Mouse (Mus musculus) hindbrain, embryonic 15.5 days (tissue): ENCODE measurements around the gene Osgep. TPM values are rescaled to one million over a fixed set of nuclear protein-coding genes. Genes with fewer than 3 reads are reported as not detected.
"Not testable (repeated sequence)": the region's sequence is repeated elsewhere in the genome, so short reads cannot be mapped to it uniquely, and the experiment has no call there.

Source experiments
- ATAC-seq: fragments of 200-750 bp; cut with Nextera tagmentation; 2 replicates; pipeline ENCODE4 v1.8.0; 2017; ENCODE audit warnings: low read depth, moderate number of reproducible peaks, moderate TSS enrichment; ENCODE audit not compliant: low FRiP score
- H3K27ac ChIP-seq: fragments of 300-500 bp; sonication (generic); replicated peaks from 2 replicates; pipeline ENCODE4 v1.5.1; 2015; ENCODE audit warnings: mild to moderate bottlenecking, inconsistent platforms
- H3K27me3 ChIP-seq: fragments of 300-500 bp; sonication (generic); 2 replicates; pipeline ENCODE4 v1.6.1; 2015; ENCODE audit warnings: control low read depth, inconsistent platforms
- H3K36me3 ChIP-seq: fragments of 300-500 bp; sonication (generic); 2 replicates; pipeline ENCODE4 v1.6.1; 2015; ENCODE audit warnings: control low read depth, inconsistent platforms
- H3K4me1 ChIP-seq: fragments of 300-500 bp; sonication (generic); replicated peaks from 2 replicates; pipeline ENCODE4 v1.6.1; 2015; ENCODE audit warnings: control low read depth, inconsistent platforms
- H3K4me2 ChIP-seq: fragments of 300-500 bp; sonication (generic); 2 replicates; pipeline ENCODE4 v1.6.1; 2015; ENCODE audit warnings: moderate library complexity, mild to moderate bottlenecking, inconsistent platforms
- H3K4me3 ChIP-seq: fragments of 300-500 bp; sonication (generic); 2 replicates; pipeline ENCODE4 v1.5.1; 2015; ENCODE audit warnings: mild to moderate bottlenecking, inconsistent platforms
- H3K9ac ChIP-seq: fragments of 300-500 bp; sonication (generic); 2 replicates; pipeline ENCODE4 v1.6.1; 2015; ENCODE audit warnings: inconsistent platforms
- H3K9me3 ChIP-seq: fragments of 300-500 bp; sonication (generic); 2 replicates; pipeline ENCODE4 v1.6.1; 2016; ENCODE audit warnings: control low read depth, inconsistent platforms
- WGBS: fragments of 180-500 bp; shearing (Covaris S2); methylation state at CpG from one replicate; pipeline ENCODE4 v1.1.7; 2015; 5-methylcytosine and 5-hydroxymethylcytosine counted together
- polyA plus RNA-seq: library from polyadenylated mRNA; unstranded; fragments of >200 nt; fragmentation: Nextera tagmentation; extraction: Ambion mirVana; gene quantifications from 2 replicates; pipeline ENCODE4 v1.2.1, GENCODE M21; 2015

Gene Osgep
- polyA plus RNA-seq, 1 experiment from 2014 or later = 111 TPM

GRCm38 (mm10) chr14:50930377-50930753 is 5.7 kb upstream of the Osgep start:
- H3K4me3 ChIP-seq = peak overlapping the region; percentile 94
- H3K9ac ChIP-seq = peak overlapping the region; percentile 97
- no peaks in the 10 kb centered on the region for H3K9me3 ChIP-seq
- 1% methylated on average over 38 of the region's 38 CpGs for WGBS
- peak overlapping the region; percentile 91 for H3K4me2 ChIP-seq
- no peaks in the 10 kb centered on the region for H3K27me3 ChIP-seq
- peak; percentile 54 for ATAC-seq
- peaks cover 30% of the 10 kb centered on the region for H3K36me3 ChIP-seq
- peak overlapping the region; percentile 89 for H3K27ac ChIP-seq
- H3K4me1 ChIP-seq = peaks cover 48% of the 10 kb centered on the region

GRCm38 (mm10) chr14:50929951-50930350 is 5.3 kb upstream of the Osgep start:
- peak overlapping the region; percentile 94 for H3K4me3 ChIP-seq
- H3K4me1 ChIP-seq = peaks cover 48% of the 10 kb centered on the region
- H3K36me3 ChIP-seq = peaks cover 30% of the 10 kb centered on the region
- H3K9me3 ChIP-seq = no peaks in the 10 kb centered on the region
- H3K9ac ChIP-seq = peak overlapping the region; percentile 97
- no peak for ATAC-seq
- 17% methylated on average over 10 of the region's 10 CpGs for WGBS
- no peaks in the 10 kb centered on the region for H3K27me3 ChIP-seq
- H3K4me2 ChIP-seq = peak overlapping the region; percentile 91
- H3K27ac ChIP-seq = peak overlapping the region; percentile 89

DNA sequence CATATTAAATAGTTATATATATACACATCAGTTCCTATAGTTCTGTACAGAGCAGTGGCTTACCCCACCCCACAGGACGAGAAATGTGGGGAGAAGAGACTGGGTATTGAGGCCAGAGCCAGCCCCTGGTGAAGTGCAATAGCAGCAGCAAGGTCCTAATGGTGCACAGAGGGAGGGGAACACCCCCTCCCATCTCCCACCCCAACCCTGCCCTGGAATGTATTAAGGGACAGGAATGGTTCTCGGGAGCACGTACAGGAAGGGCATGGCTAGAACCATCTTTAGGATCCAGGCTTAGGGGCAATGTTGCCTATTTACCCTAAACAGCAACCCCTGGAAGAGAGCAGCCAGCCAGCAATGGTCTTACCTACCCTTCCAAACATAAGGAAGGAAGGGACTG is 2.7 kb upstream of the Osgep start:
- H3K4me1 ChIP-seq = peaks cover 55% of the 10 kb centered on the region
- ATAC-seq = no peak
- no peaks in the 10 kb centered on the region for H3K9me3 ChIP-seq
- peaks cover 30% of the 10 kb centered on the region for H3K36me3 ChIP-seq
- 62% methylated on average over 3 of the region's 3 CpGs for WGBS
- no peak overlapping the region for H3K27ac ChIP-seq
- no peak overlapping the region for H3K4me2 ChIP-seq
- no peaks in the 10 kb centered on the region for H3K27me3 ChIP-seq
- H3K9ac ChIP-seq = no peak overlapping the region
- H3K4me3 ChIP-seq = no peak overlapping the region

DNA sequence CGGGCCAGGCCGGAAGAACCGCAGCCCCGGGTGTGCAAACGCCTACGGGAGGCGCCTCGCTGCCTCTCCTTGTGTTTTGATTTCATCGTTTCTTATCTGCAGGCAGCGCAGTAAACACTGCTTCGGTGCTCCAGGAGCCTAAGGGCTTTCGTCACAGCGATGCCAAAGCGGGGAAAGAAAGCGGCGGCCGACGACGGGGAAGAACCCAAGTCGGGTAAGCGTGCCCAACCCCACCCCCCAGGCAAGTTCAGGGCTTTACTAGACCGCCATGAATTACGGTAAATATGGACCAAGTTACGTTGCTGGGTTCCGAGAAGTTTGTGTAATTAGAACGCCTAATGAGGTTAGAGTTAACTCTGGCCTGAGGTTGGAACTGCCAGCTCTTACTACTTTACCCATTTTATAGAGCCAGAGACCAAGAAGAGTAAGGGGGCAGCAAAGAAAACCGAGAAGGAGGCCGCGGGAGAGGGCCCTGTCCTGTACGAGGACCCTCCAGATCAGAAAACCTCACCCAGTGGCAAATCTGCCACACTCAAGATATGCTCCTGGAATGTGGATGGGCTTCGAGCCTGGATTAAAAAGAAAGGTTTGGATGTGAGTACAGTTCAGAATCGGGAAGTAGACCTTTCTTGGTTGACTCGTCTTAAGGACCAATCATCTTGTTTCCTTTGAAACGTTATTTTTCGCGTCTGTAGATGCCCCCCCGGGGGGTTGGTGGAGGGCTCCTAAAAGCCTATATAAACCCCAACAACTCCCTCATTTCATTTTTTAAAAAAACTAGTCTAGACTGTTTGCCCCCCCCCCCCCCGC is 623 bp upstream of the Osgep start:
- peak; percentile 1 for ATAC-seq
- WGBS = 1% methylated on average over 38 of the region's 38 CpGs

GRCm38 (mm10) chr14:50923437-50923836 is 1.3 kb downstream of the Osgep start:
- Histone ChIP-seq H3K4me3 (peak overlapping the region; percentile 83), H3K27ac (peak overlapping the region; percentile 91; the same call in 1 of the 2 replicates), H3K9ac (peak overlapping the region; percentile 75; the same call in 1 of the 2 replicates), H3K4me2 (peak overlapping the region; percentile 81), H3K36me3 (peaks cover 27% of the 10 kb centered on the region), H3K4me1 (peaks cover 34% of the 10 kb centered on the region)
- not testable (repeated sequence) for H3K9me3 ChIP-seq, H3K27me3 ChIP-seq, ATAC-seq
- WGBS = 83% methylated on average over 1 of the region's 1 CpGs

More for the DNA sequence above, 623 bp upstream of the Osgep start:
- peaks cover 30% of the 10 kb centered on the region for H3K36me3 ChIP-seq
- peaks cover 48% of the 10 kb centered on the region for H3K4me1 ChIP-seq
- peak overlapping the region; percentile 81 for H3K4me2 ChIP-seq
- H3K9ac ChIP-seq = peak overlapping the region; percentile 75
- peak overlapping the region; percentile 91 for H3K27ac ChIP-seq
- no peaks in the 10 kb centered on the region for H3K9me3 ChIP-seq
- peak overlapping the region; percentile 83 for H3K4me3 ChIP-seq
- no peaks in the 10 kb centered on the region for H3K27me3 ChIP-seq

DNA sequence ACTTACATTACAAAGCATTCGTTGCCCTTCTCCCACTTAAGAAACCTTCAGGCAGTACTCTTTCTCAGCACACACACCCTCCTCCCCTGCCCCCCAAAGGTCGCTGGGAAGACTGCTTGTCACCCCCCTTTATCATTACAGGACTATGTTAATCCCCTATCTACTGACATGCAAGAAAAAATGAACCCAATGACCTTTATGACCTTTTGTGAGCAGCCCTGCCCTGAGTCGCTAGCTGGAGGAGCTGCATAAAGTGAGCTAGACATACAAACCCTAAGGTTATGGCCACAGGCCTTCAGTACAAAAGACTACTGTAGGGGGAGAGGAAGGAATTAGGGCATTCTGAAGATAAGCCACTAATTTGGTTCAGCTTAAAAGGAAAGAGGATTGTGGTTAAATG is 13.3 kb downstream of the Osgep start:
- no peak overlapping the region for H3K27ac ChIP-seq
- H3K9me3 ChIP-seq = no peaks in the 10 kb centered on the region
- no peak overlapping the region for H3K4me2 ChIP-seq
- H3K27me3 ChIP-seq = no peaks in the 10 kb centered on the region
- no peak overlapping the region for H3K4me3 ChIP-seq
- ATAC-seq = no peak
- no peak overlapping the region for H3K9ac ChIP-seq
- WGBS = 66% methylated on average over 3 of the region's 3 CpGs
- no peaks in the 10 kb centered on the region for H3K4me1 ChIP-seq
- peaks cover 38% of the 10 kb centered on the region for H3K36me3 ChIP-seq

GRCm38 (mm10) chr14:50908126-50908525 is 16.6 kb downstream of the Osgep start:
- no peak overlapping the region for H3K4me2 ChIP-seq
- H3K27ac ChIP-seq = no peak overlapping the region
- no peaks in the 10 kb centered on the region for H3K9me3 ChIP-seq
- 82% methylated on average over 4 of the region's 4 CpGs for WGBS
- H3K9ac ChIP-seq = no peak overlapping the region
- no peak for ATAC-seq
- peaks cover 8% of the 10 kb centered on the region for H3K4me1 ChIP-seq
- no peak overlapping the region for H3K4me3 ChIP-seq
- H3K36me3 ChIP-seq = peaks cover 15% of the 10 kb centered on the region
- H3K27me3 ChIP-seq = no peaks in the 10 kb centered on the region

- not testable (repeated sequence) for H3K9ac ChIP-seq, H3K4me2 ChIP-seq, ATAC-seq, H3K27me3 ChIP-seq, H3K4me1 ChIP-seq, H3K4me3 ChIP-seq, H3K9me3 ChIP-seq, H3K36me3 ChIP-seq, H3K27ac ChIP-seq
These were observed 19.4 kb downstream of the Osgep start for GRCm38 (mm10) chr14:50905327-50905726.

DNA sequence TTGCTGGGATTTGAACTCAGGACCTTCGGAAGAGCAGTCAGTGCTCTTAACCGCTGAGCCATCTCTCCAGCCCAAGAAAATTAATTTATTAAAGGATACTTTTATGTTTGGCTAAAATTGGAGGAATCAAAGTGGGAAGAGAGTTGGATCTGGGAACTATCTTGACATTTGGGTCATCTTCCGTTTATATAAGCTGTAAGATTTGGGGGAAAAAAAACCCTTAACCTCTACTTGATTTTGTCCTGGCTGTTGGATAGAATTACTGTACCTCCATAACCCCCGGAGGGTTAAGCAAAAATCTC is 19.9 kb downstream of the Osgep start:
- H3K4me3 ChIP-seq = no peak overlapping the region
- no peak overlapping the region for H3K27ac ChIP-seq
- H3K27me3 ChIP-seq = no peaks in the 10 kb centered on the region
- H3K4me1 ChIP-seq = peaks cover 8% of the 10 kb centered on the region
- no peak for ATAC-seq
- no peak overlapping the region for H3K4me2 ChIP-seq
- no peaks in the 10 kb centered on the region for H3K36me3 ChIP-seq
- WGBS = 90% methylated on average over 4 of the region's 4 CpGs
- no peaks in the 10 kb centered on the region for H3K9me3 ChIP-seq
- H3K9ac ChIP-seq = no peak overlapping the region

DNA sequence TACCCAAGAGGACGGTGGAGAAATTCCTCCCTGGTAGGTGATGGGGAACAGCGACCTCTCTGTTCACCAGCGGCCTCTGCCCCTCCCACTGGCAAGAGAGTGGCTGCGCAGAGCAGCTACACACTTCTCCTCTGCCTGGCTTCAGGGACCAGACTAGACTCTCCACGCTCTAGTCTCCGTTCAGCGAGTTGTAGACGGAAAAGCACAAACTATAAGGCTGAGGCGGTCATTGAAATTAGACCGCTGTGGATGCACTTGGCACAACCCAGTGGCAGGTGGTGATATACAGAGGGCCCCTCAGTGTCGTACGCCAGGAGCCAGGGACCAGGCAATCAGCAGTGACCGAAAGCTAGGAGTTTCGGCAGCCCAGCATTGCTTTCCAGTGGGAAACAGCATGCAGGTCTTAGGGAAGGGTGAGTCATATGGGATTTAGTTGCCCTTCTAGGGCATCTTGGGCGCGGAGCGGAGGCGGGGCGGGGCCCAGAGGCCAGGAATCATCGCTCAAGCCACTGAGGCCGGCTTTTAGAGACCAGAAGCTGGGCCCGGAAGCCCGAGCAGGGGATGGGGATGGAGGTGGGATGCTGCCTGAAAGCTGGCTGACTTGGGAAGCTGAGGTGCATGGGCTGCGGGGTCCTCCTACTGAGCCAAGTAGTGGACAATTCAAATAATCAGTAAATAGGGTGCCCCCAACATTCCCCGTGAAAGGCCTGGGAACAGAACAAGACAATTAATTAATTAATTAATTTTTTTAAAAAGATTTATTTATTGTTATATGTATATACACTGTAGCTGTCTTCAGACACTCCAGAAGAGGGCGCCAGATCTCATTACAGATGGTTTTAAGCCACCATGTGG is 20.5 kb downstream of the Osgep start:
- Histone ChIP-seq H3K4me1 (peaks cover 8% of the 10 kb centered on the region), H3K36me3 (no peaks in the 10 kb centered on the region), H3K27ac (peak overlapping the region; percentile 65), H3K27me3 (no peaks in the 10 kb centered on the region), H3K9ac (peak overlapping the region; percentile 57), H3K9me3 (no peaks in the 10 kb centered on the region), H3K4me3 (peak overlapping the region; percentile 42), H3K4me2 (peak overlapping the region; percentile 75)
- 4% methylated on average over 26 of the region's 26 CpGs for WGBS
- peak; percentile 91 for ATAC-seq

DNA sequence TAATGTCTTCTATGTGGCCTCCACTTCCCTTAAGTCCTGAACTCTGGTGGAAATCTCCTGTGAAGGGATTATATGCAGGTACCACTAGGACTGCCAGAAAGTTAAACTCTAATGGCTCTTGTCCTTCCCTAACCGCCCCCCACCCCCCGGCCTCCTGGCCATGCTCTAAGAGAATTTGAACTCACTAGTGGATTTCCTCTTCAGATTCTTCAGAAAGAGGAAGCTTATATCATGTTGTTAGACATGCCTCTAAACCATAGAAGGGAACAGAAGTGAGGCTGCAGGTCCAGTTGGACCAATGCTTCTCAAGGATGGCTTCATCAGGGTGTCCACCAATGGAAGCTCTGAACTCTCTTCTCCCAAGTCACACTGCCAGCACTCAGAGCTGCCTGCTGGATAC is 26.7 kb downstream of the Osgep start:
- not testable (repeated sequence) for H3K9ac ChIP-seq, ATAC-seq, H3K27ac ChIP-seq, H3K36me3 ChIP-seq, H3K27me3 ChIP-seq, H3K4me3 ChIP-seq, H3K4me2 ChIP-seq, H3K9me3 ChIP-seq
- peaks cover 18% of the 10 kb centered on the region for H3K4me1 ChIP-seq
- WGBS = 97% methylated on average over 2 of the region's 2 CpGs

GRCm38 (mm10) chr14:50897374-50897765 is 27.3 kb downstream of the Osgep start, which contains the start of gene Klhl33:
Gene Klhl33 (minus strand): TSS chr14:50897507.
- 46% methylated on average over 7 of the region's 7 CpGs for WGBS
- Histone ChIP-seq H3K9me3 (no peaks in the 10 kb centered on the region), H3K4me3 (peak within 1 kb of the TSS; percentile 56), H3K4me2 (peak within 1 kb of the TSS; percentile 96), H3K36me3 (no peaks in the 10 kb centered on the region), H3K27ac (peak within 1 kb of the TSS; percentile 69), H3K4me1 (peaks cover 18% of the 10 kb centered on the region), H3K9ac (peak within 1 kb of the TSS; percentile 78), H3K27me3 (no peaks in the 10 kb centered on the region)
- no peak for ATAC-seq
